Mouse (Mus musculus): ENCODE measurements at regions not wholly inside any gene's neighbourhood (a gene's known extent, or its start where the extent isn't known, plus 50 kb on each side); places are given as distances from the start of the nearest gene placed in this dataset.

DNA sequence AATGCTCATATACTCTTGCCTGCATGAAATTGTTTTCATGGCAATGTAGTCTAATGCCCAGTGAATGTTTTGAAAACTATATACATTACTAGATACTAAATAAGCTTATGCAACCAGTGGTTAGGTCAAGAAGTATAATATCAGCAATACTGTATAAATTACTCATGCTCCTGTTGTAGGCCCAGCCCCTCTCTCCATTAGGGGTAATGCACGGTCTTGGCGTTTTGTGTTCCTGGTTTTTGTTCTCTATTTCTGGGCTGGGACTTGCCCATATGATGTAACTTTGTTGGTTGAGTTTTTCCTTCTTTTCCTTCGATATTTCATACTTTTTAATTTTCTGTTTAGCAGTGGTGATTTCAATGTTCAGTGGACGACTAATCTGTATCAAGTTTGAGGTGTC, 104.9 kb upstream of the Ptger4 start:
- no peak for TF ChIP-seq JUND (conservative IDR thresholded peaks at IDR 0.05; ENCODE audit: low read depth, low read length)
- no peak for TF ChIP-seq CHD2 (IDR thresholded peaks at IDR 0.05; ENCODE audit: low read length)
- no peak for TF ChIP-seq POLR2A (IDR thresholded peaks at IDR 0.05; ENCODE audit: low read depth, low read length)
- no peak for TF ChIP-seq CTCF (conservative IDR thresholded peaks at IDR 0.05 in 1 of 2, IDR thresholded peaks at IDR 0.05 in 1 of 2; ENCODE audit: low read depth in 2 of 2, low read length in 2 of 2)
- TF ChIP-seq USF2 (conservative IDR thresholded peaks at IDR 0.05; ENCODE audit: low read depth, low read length): no peak
- no peak for TF ChIP-seq KAT2A (IDR thresholded peaks at IDR 0.05; ENCODE audit: insufficient replicate concordance, low read length)
- no peak for TF ChIP-seq MAZ (IDR thresholded peaks at IDR 0.05; ENCODE audit: low read depth, low read length)
- TF ChIP-seq GABPA (IDR thresholded peaks at IDR 0.05; ENCODE audit: insufficient replicate concordance, low read depth, low read length): no peak

All from CH12.LX (cell line).